Mouse (Mus musculus): ENCODE measurements at regions not wholly inside any gene's neighbourhood (a gene's known extent, or its start where the extent isn't known, plus 50 kb on each side); places are given as distances from the start of the nearest gene placed in this dataset.

DNA sequence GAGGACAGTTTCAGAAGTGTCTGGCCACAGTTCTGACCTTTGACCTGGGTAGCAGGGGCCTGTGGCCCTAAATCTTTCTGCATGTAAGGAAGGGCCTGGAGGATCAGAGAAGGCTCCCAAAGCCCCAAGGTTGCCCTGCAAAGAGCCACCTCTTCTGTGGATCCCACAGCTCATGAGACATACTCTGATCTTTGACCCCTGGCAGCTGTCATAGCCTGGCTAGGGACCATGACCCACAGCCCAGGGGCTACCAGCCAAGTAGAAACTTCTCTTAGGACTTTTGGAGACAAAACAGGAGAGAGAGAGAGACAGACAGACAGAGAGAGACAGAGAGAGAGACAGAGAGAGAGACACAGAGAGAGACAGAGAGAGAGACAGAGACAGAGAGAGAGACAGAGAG lies 110.4 kb upstream of the Gli2 start:
- H3K4me3 ChIP-seq (ENCODE audit: insufficient read depth, low read depth, low read length) = no peak overlapping the region
- no peaks in the 10 kb centered on the region for H3K79me2 ChIP-seq (ENCODE audit: control insufficient read depth, insufficient read depth, low read length)
- peaks cover 9% of the 10 kb centered on the region for H3K4me1 ChIP-seq (ENCODE audit: control insufficient read depth, insufficient read depth, low read length)
- peak; percentile 80 for DNase-seq (ENCODE audit: extremely low read depth, low read depth, low spot score)
- peak overlapping the region; percentile 32; the same call in 1 of the 2 replicates for H3K27ac ChIP-seq (replicated peaks; ENCODE audit: insufficient read depth, low read depth, low read length)
- H3K27me3 ChIP-seq (ENCODE audit: control insufficient read depth, insufficient read depth, low read length) = no peaks in the 10 kb centered on the region
- no peak for TF ChIP-seq CTCF (IDR thresholded peaks at IDR 0.05; ENCODE audit: low read depth, low read length)
- TF ChIP-seq POLR2A (IDR thresholded peaks at IDR 0.05; ENCODE audit: extremely low read depth, insufficient read depth, low read length) = no peak
- no peak overlapping the region for H3K9ac ChIP-seq (ENCODE audit: low read depth, low read length)
- H3K36me3 ChIP-seq (ENCODE audit: control insufficient read depth, insufficient read depth, low read length) = no peaks in the 10 kb centered on the region

DNA sequence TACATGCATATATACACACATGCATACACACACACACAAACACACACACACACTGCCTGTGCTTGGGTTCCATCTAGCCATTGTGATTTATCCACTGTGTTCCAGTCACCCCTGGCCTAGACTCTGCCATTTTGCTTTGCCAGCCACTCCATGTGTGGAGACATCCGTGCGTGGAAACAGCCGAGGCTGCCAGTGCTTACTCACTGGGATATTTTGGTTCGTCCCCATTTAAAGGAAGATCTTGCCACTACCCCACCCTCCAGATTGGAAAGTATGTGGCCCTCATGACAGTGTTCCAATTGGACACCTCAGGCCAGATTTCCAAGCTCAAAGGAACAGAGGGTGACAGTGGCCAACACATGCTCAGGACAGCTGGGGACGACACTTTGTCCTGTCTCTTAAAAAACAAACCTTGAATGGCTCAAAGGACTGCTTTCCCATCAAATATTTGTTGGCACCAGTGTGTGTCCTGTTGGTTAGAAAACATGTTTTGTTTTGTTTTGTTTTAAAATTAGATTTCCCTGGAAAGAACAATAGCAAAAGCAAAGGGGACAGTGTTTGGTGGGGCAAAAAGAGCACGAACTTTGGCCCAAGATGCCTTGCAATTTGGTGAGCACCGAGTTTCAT lies 109.8 kb upstream of the Gli2 start:
- H3K27me3 ChIP-seq (ENCODE audit: control insufficient read depth, insufficient read depth, low read length) = no peaks in the 10 kb centered on the region
- DNase-seq (ENCODE audit: extremely low read depth, low read depth, low spot score) = peak; percentile 79
- no peak overlapping the region for H3K4me3 ChIP-seq (ENCODE audit: insufficient read depth, low read depth, low read length)
- peaks cover 9% of the 10 kb centered on the region for H3K4me1 ChIP-seq (ENCODE audit: control insufficient read depth, insufficient read depth, low read length)
- H3K9ac ChIP-seq (ENCODE audit: low read depth, low read length) = no peak overlapping the region
- peak overlapping the region; percentile 32; the same call in 1 of the 2 replicates for H3K27ac ChIP-seq (replicated peaks; ENCODE audit: insufficient read depth, low read depth, low read length)
- TF ChIP-seq POLR2A (IDR thresholded peaks at IDR 0.05; ENCODE audit: extremely low read depth, insufficient read depth, low read length) (no peak), CTCF (IDR thresholded peaks at IDR 0.05; ENCODE audit: low read depth, low read length) (no peak)
- no peaks in the 10 kb centered on the region for H3K36me3 ChIP-seq (ENCODE audit: control insufficient read depth, insufficient read depth, low read length)
- 28% methylated on average over 7 of the region's 7 CpGs for WGBS
- H3K79me2 ChIP-seq (ENCODE audit: control insufficient read depth, insufficient read depth, low read length) = no peaks in the 10 kb centered on the region

DNA sequence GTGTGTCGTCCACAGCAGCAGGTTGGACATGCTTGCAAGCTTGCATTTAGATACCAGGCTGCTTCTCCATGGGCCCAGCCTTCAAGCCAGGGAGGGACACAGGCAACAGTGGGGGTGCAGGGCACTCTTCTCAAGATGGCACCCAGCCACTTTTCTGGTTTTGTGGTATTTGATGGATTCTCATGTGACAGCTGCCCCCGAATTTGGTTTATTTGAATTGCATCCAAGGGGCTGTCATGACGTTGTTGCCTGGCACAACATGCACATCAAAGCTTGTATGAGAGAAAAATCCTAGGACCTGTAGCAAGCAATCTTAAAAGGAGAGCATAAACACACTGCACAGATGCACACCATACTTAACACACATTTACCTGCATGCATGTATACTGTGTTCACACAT lies 108.3 kb upstream of the Gli2 start:
- H3K27me3 ChIP-seq (ENCODE audit: control insufficient read depth, insufficient read depth, low read length) = no peaks in the 10 kb centered on the region
- no peaks in the 10 kb centered on the region for H3K79me2 ChIP-seq (ENCODE audit: control insufficient read depth, insufficient read depth, low read length)
- H3K4me1 ChIP-seq (ENCODE audit: control insufficient read depth, insufficient read depth, low read length) = peaks cover 9% of the 10 kb centered on the region
- 91% methylated on average over 3 of the region's 3 CpGs for WGBS
- no peak for DNase-seq (ENCODE audit: extremely low read depth, low read depth, low spot score)
- H3K9ac ChIP-seq (ENCODE audit: low read depth, low read length) = no peak overlapping the region
- no peak overlapping the region for H3K27ac ChIP-seq (replicated peaks; ENCODE audit: insufficient read depth, low read depth, low read length)
- H3K36me3 ChIP-seq (ENCODE audit: control insufficient read depth, insufficient read depth, low read length) = no peaks in the 10 kb centered on the region
- no peak overlapping the region for H3K4me3 ChIP-seq (ENCODE audit: insufficient read depth, low read depth, low read length)
- no peak for TF ChIP-seq CTCF (IDR thresholded peaks at IDR 0.05; ENCODE audit: low read depth, low read length)
- TF ChIP-seq POLR2A (IDR thresholded peaks at IDR 0.05; ENCODE audit: extremely low read depth, insufficient read depth, low read length) = no peak

GRCm38 (mm10) chr1:119160354-119160753 lies 106.9 kb upstream of the Gli2 start:
- H3K4me1 ChIP-seq (ENCODE audit: control insufficient read depth, insufficient read depth, low read length) = peaks cover 9% of the 10 kb centered on the region

GRCm38 (mm10) chr1:119157171-119157700 lies 103.8 kb upstream of the Gli2 start:
- TF ChIP-seq CTCF (IDR thresholded peaks at IDR 0.05; ENCODE audit: low read depth, low read length) = no peak
- TF ChIP-seq POLR2A (IDR thresholded peaks at IDR 0.05; ENCODE audit: extremely low read depth, insufficient read depth, low read length) = no peak
- H3K27me3 ChIP-seq (ENCODE audit: control insufficient read depth, insufficient read depth, low read length) = 0 out of 2 replicates have a peak, but pooled peaks cover 3% of the 10 kb centered on the region
- no peaks in the 10 kb centered on the region for H3K36me3 ChIP-seq (ENCODE audit: control insufficient read depth, insufficient read depth, low read length)
- no peaks in the 10 kb centered on the region for H3K4me1 ChIP-seq (ENCODE audit: control insufficient read depth, insufficient read depth, low read length)
- 95% methylated on average over 4 of the region's 4 CpGs for WGBS
- H3K4me3 ChIP-seq (ENCODE audit: insufficient read depth, low read depth, low read length) = no peak overlapping the region
- no peak overlapping the region for H3K27ac ChIP-seq (replicated peaks; ENCODE audit: insufficient read depth, low read depth, low read length)
- no peaks in the 10 kb centered on the region for H3K79me2 ChIP-seq (ENCODE audit: control insufficient read depth, insufficient read depth, low read length)
- no peak for DNase-seq (ENCODE audit: extremely low read depth, low read depth, low spot score)
- no peak overlapping the region for H3K9ac ChIP-seq (ENCODE audit: low read depth, low read length)

More at GRCm38 (mm10) chr1:119160354-119160753, 106.9 kb upstream of the Gli2 start:
- Histone ChIP-seq H3K9ac (ENCODE audit: low read depth, low read length) (no peak overlapping the region), H3K4me3 (ENCODE audit: insufficient read depth, low read depth, low read length) (no peak overlapping the region), H3K27me3 (ENCODE audit: control insufficient read depth, insufficient read depth, low read length) (no peaks in the 10 kb centered on the region), H3K79me2 (ENCODE audit: control insufficient read depth, insufficient read depth, low read length) (no peaks in the 10 kb centered on the region), H3K27ac (replicated peaks; ENCODE audit: insufficient read depth, low read depth, low read length) (no peak overlapping the region), H3K36me3 (ENCODE audit: control insufficient read depth, insufficient read depth, low read length) (no peaks in the 10 kb centered on the region)
- TF ChIP-seq POLR2A (IDR thresholded peaks at IDR 0.05; ENCODE audit: extremely low read depth, insufficient read depth, low read length) = no peak
- TF ChIP-seq CTCF (IDR thresholded peaks at IDR 0.05; ENCODE audit: low read depth, low read length) = no peak
- peak; percentile 43 for DNase-seq (ENCODE audit: extremely low read depth, low read depth, low spot score)
- 54% methylated on average over 1 of the region's 1 CpGs for WGBS

GRCm38 (mm10) chr1:119153619-119154018 lies 100.2 kb upstream of the Gli2 start:
- TF ChIP-seq POLR2A (IDR thresholded peaks at IDR 0.05; ENCODE audit: extremely low read depth, insufficient read depth, low read length) (no peak), CTCF (IDR thresholded peaks at IDR 0.05; ENCODE audit: low read depth, low read length) (no peak)
- Histone ChIP-seq H3K79me2 (ENCODE audit: control insufficient read depth, insufficient read depth, low read length) (no peaks in the 10 kb centered on the region), H3K4me3 (ENCODE audit: insufficient read depth, low read depth, low read length) (no peak overlapping the region), H3K27me3 (ENCODE audit: control insufficient read depth, insufficient read depth, low read length) (peaks cover 7% of the 10 kb centered on the region; the same call in 1 of the 2 replicates), H3K36me3 (ENCODE audit: control insufficient read depth, insufficient read depth, low read length) (no peaks in the 10 kb centered on the region), H3K9ac (ENCODE audit: low read depth, low read length) (no peak overlapping the region), H3K27ac (replicated peaks; ENCODE audit: insufficient read depth, low read depth, low read length) (no peak overlapping the region), H3K4me1 (ENCODE audit: control insufficient read depth, insufficient read depth, low read length) (no peaks in the 10 kb centered on the region)
- WGBS = over 99% methylated on average over 4 of the region's 4 CpGs
- DNase-seq (ENCODE audit: extremely low read depth, low read depth, low spot score) = no peak
